Mouse (Mus musculus): ENCODE data around the gene Olfr547. TPM values are rescaled to one million over a fixed set of nuclear protein-coding genes. Genes with fewer than 3 reads are reported as not detected.
"Not testable (repeated sequence)": the region's sequence is repeated elsewhere in the genome, so short reads cannot be mapped to it uniquely, and the experiment has no call there.

The Olfr547 gene
- not detected in 2 replicates for polyA plus RNA-seq (2015; fragmentation: Nextera tagmentation; extraction: Ambion mirVana)

- Histone ChIP-seq H3K9me3 (ENCODE audit: low read length) (no peaks in the 10 kb centered on the region), H3K9ac (replicated peaks; ENCODE audit: low read length) (no peak within 1 kb of the TSS), H3K36me3 (ENCODE audit: insufficient read depth, low read length) (no peaks in the 10 kb centered on the region), H3K4me3 (ENCODE audit: low read length) (no peak within 1 kb of the TSS), H3K27me3 (ENCODE audit: insufficient read depth, low read length) (no peaks in the 10 kb centered on the region), H3K4me2 (replicated peaks; ENCODE audit: low read depth, low read length) (no peak within 1 kb of the TSS), H3K4me1 (ENCODE audit: insufficient read depth, low read length) (no peaks in the 10 kb centered on the region), H3K27ac (ENCODE audit: low read length) (no peak within 1 kb of the TSS)
- ATAC-seq (ENCODE audit: low FRiP score, low TSS enrichment): no peak
- WGBS: 80% methylated on average over 1 of the region's 1 CpGs
Measured at GRCm38 (mm10) chr7:102534449-102534848, at the start of gene Olfr547. Gene Olfr547, plus strand, starts transcription at chr7:102534749.

GRCm38 (mm10) chr7:102484766-102485165 lies 49.8 kb upstream of the Olfr547 start:
- H3K27me3 ChIP-seq (ENCODE audit: insufficient read depth, low read length); H3K36me3 ChIP-seq (ENCODE audit: insufficient read depth, low read length); H3K4me3 ChIP-seq (ENCODE audit: low read length); H3K4me2 ChIP-seq (replicated peaks; ENCODE audit: low read depth, low read length); ATAC-seq (ENCODE audit: low FRiP score, low TSS enrichment); H3K27ac ChIP-seq (ENCODE audit: low read length); H3K9me3 ChIP-seq (ENCODE audit: low read length); H3K4me1 ChIP-seq (ENCODE audit: insufficient read depth, low read length); H3K9ac ChIP-seq (replicated peaks; ENCODE audit: low read length): not testable (repeated sequence)
- 75% methylated on average over 7 of the region's 8 CpGs for WGBS

- ATAC-seq (ENCODE audit: low FRiP score, low TSS enrichment): no peak
- WGBS: 77% methylated on average over 1 of the region's 1 CpGs
- no peak overlapping the region for H3K4me3 ChIP-seq (ENCODE audit: low read length)
- H3K4me2 ChIP-seq (replicated peaks; ENCODE audit: low read depth, low read length): no peak overlapping the region
- H3K36me3 ChIP-seq (ENCODE audit: insufficient read depth, low read length): no peaks in the 10 kb centered on the region
- H3K27me3 ChIP-seq (ENCODE audit: insufficient read depth, low read length): no peaks in the 10 kb centered on the region
- H3K9me3 ChIP-seq (ENCODE audit: low read length): no peaks in the 10 kb centered on the region
- no peaks in the 10 kb centered on the region; the same call in 1 of the 2 replicates for H3K4me1 ChIP-seq (ENCODE audit: insufficient read depth, low read length)
- no peak overlapping the region for H3K27ac ChIP-seq (ENCODE audit: low read length)
- no peak overlapping the region for H3K9ac ChIP-seq (replicated peaks; ENCODE audit: low read length)
Measured at GRCm38 (mm10) chr7:102486105-102486504, 48.4 kb upstream of the Olfr547 start.

- Histone ChIP-seq H3K9ac (replicated peaks; ENCODE audit: low read length) (no peak within 1 kb of the TSS), H3K36me3 (ENCODE audit: insufficient read depth, low read length) (no peaks in the 10 kb centered on the region), H3K9me3 (ENCODE audit: low read length) (no peaks in the 10 kb centered on the region), H3K4me2 (replicated peaks; ENCODE audit: low read depth, low read length) (no peak within 1 kb of the TSS), H3K4me3 (ENCODE audit: low read length) (no peak within 1 kb of the TSS), H3K27ac (ENCODE audit: low read length) (no peak within 1 kb of the TSS), H3K4me1 (ENCODE audit: insufficient read depth, low read length) (no peaks in the 10 kb centered on the region), H3K27me3 (ENCODE audit: insufficient read depth, low read length) (no peaks in the 10 kb centered on the region)
- WGBS: 15% methylated on average over 1 of the region's 1 CpGs
- ATAC-seq (ENCODE audit: low FRiP score, low TSS enrichment): no peak
Measured at GRCm38 (mm10) chr7:102488161-102488560, 46.4 kb upstream of the Olfr547 start, which contains the start of gene Olfr544. Gene Olfr544, minus strand, starts transcription at chr7:102488313.

GRCm38 (mm10) chr7:102494416-102494815 lies 40.1 kb upstream of the Olfr547 start:
- not testable (repeated sequence) for H3K27ac ChIP-seq (ENCODE audit: low read length); H3K4me2 ChIP-seq (replicated peaks; ENCODE audit: low read depth, low read length); H3K27me3 ChIP-seq (ENCODE audit: insufficient read depth, low read length); H3K4me1 ChIP-seq (ENCODE audit: insufficient read depth, low read length); H3K9me3 ChIP-seq (ENCODE audit: low read length); H3K4me3 ChIP-seq (ENCODE audit: low read length); ATAC-seq (ENCODE audit: low FRiP score, low TSS enrichment); H3K9ac ChIP-seq (replicated peaks; ENCODE audit: low read length); H3K36me3 ChIP-seq (ENCODE audit: insufficient read depth, low read length)
- WGBS: 56% methylated on average over 7 of the region's 7 CpGs

GRCm38 (mm10) chr7:102499473-102499872 lies 35.1 kb upstream of the Olfr547 start, which contains the start of gene Olfr545:
Gene Olfr545, minus strand, starts transcription at chr7:102499573.
- 60% methylated on average over 3 of the region's 3 CpGs for WGBS
- no peak within 1 kb of the TSS for H3K27ac ChIP-seq (ENCODE audit: low read length)

GRCm38 (mm10) chr7:102501986-102502385 lies 32.6 kb upstream of the Olfr547 start:
- WGBS: 67% methylated on average over 5 of the region's 5 CpGs
- no peaks in the 10 kb centered on the region for H3K4me1 ChIP-seq (ENCODE audit: insufficient read depth, low read length)
- H3K9me3 ChIP-seq (ENCODE audit: low read length): no peaks in the 10 kb centered on the region
- no peak overlapping the region for H3K4me2 ChIP-seq (replicated peaks; ENCODE audit: low read depth, low read length)
- no peak overlapping the region for H3K27ac ChIP-seq (ENCODE audit: low read length)
- H3K27me3 ChIP-seq (ENCODE audit: insufficient read depth, low read length): no peaks in the 10 kb centered on the region
- no peaks in the 10 kb centered on the region for H3K36me3 ChIP-seq (ENCODE audit: insufficient read depth, low read length)
- H3K9ac ChIP-seq (replicated peaks; ENCODE audit: low read length): no peak overlapping the region
- no peak for ATAC-seq (ENCODE audit: low FRiP score, low TSS enrichment)
- no peak overlapping the region for H3K4me3 ChIP-seq (ENCODE audit: low read length)

More at GRCm38 (mm10) chr7:102499473-102499872, 35.1 kb upstream of the Olfr547 start, which contains the start of gene Olfr545:
- Histone ChIP-seq H3K9me3 (ENCODE audit: low read length) (no peaks in the 10 kb centered on the region), H3K36me3 (ENCODE audit: insufficient read depth, low read length) (no peaks in the 10 kb centered on the region), H3K9ac (replicated peaks; ENCODE audit: low read length) (no peak within 1 kb of the TSS), H3K4me2 (replicated peaks; ENCODE audit: low read depth, low read length) (no peak within 1 kb of the TSS), H3K27me3 (ENCODE audit: insufficient read depth, low read length) (no peaks in the 10 kb centered on the region), H3K4me3 (ENCODE audit: low read length) (no peak within 1 kb of the TSS), H3K4me1 (ENCODE audit: insufficient read depth, low read length) (no peaks in the 10 kb centered on the region)
- no peak for ATAC-seq (ENCODE audit: low FRiP score, low TSS enrichment)

- H3K27ac ChIP-seq (ENCODE audit: low read length): no peak overlapping the region
- H3K9ac ChIP-seq (replicated peaks; ENCODE audit: low read length): no peak overlapping the region
- 0 out of 2 replicates have a peak, but pooled peaks cover 4% of the 10 kb centered on the region for H3K27me3 ChIP-seq (ENCODE audit: insufficient read depth, low read length)
- H3K4me1 ChIP-seq (ENCODE audit: insufficient read depth, low read length): no peaks in the 10 kb centered on the region
- H3K36me3 ChIP-seq (ENCODE audit: insufficient read depth, low read length): no peaks in the 10 kb centered on the region
- no peak overlapping the region for H3K4me3 ChIP-seq (ENCODE audit: low read length)
- no peaks in the 10 kb centered on the region for H3K9me3 ChIP-seq (ENCODE audit: low read length)
- ATAC-seq (ENCODE audit: low FRiP score, low TSS enrichment): peak; percentile 86
- H3K4me2 ChIP-seq (replicated peaks; ENCODE audit: low read depth, low read length): no peak overlapping the region
- 47% methylated on average over 3 of the region's 3 CpGs for WGBS
Measured at GRCm38 (mm10) chr7:102506848-102507247, 27.7 kb upstream of the Olfr547 start.

GRCm38 (mm10) chr7:102508066-102508465 lies 26.5 kb upstream of the Olfr547 start:
- Histone ChIP-seq H3K4me1 (ENCODE audit: insufficient read depth, low read length) (no peaks in the 10 kb centered on the region), H3K9me3 (ENCODE audit: low read length) (no peaks in the 10 kb centered on the region), H3K27me3 (ENCODE audit: insufficient read depth, low read length) (0 out of 2 replicates have a peak, but pooled peaks cover 4% of the 10 kb centered on the region), H3K9ac (replicated peaks; ENCODE audit: low read length) (no peak overlapping the region), H3K4me2 (replicated peaks; ENCODE audit: low read depth, low read length) (no peak overlapping the region), H3K27ac (ENCODE audit: low read length) (no peak overlapping the region), H3K36me3 (ENCODE audit: insufficient read depth, low read length) (no peaks in the 10 kb centered on the region), H3K4me3 (ENCODE audit: low read length) (no peak overlapping the region)
- ATAC-seq (ENCODE audit: low FRiP score, low TSS enrichment): no peak
- 88% methylated on average over 9 of the region's 9 CpGs for WGBS

- Histone ChIP-seq H3K27me3 (ENCODE audit: insufficient read depth, low read length) (0 out of 2 replicates have a peak, but pooled peaks cover 6% of the 10 kb centered on the region), H3K4me1 (ENCODE audit: insufficient read depth, low read length) (no peaks in the 10 kb centered on the region), H3K36me3 (ENCODE audit: insufficient read depth, low read length) (no peaks in the 10 kb centered on the region), H3K9me3 (ENCODE audit: low read length) (no peaks in the 10 kb centered on the region), H3K4me2 (replicated peaks; ENCODE audit: low read depth, low read length) (no peak overlapping the region), H3K4me3 (ENCODE audit: low read length) (no peak overlapping the region), H3K9ac (replicated peaks; ENCODE audit: low read length) (no peak overlapping the region), H3K27ac (ENCODE audit: low read length) (no peak overlapping the region)
- 81% methylated on average over 6 of the region's 6 CpGs for WGBS
- ATAC-seq (ENCODE audit: low FRiP score, low TSS enrichment): no peak
Measured at GRCm38 (mm10) chr7:102508666-102509065, 25.9 kb upstream of the Olfr547 start.
